Mouse (Mus musculus): Measurements from ENCODE around the gene Fam102a.

- TF ChIP-seq POLR2A (IDR thresholded peaks at IDR 0.05; ENCODE audit: borderline replicate concordance, insufficient read depth, low read length), result no peak
- no peak for TF ChIP-seq CTCF (IDR thresholded peaks at IDR 0.05; ENCODE audit: borderline replicate concordance, insufficient read depth, low read depth, low read length)
Measured at GRCm38 (mm10) chr2:32505536-32505935, 29.6 kb upstream of the Fam102a start.
